Mouse (Mus musculus): Measurements from ENCODE around the gene Cdrt4.

Gene Cdrt4

GRCm38 (mm10) chr11:63028131-63028530 is 77.1 kb downstream of the Cdrt4 start:
- ATAC-seq (ENCODE audit: insufficient number of reproducible peaks, low FRiP score, low TSS enrichment) = no peak

- ATAC-seq (ENCODE audit: insufficient number of reproducible peaks, low FRiP score, low TSS enrichment) = no peak
Observed at GRCm38 (mm10) chr11:63029148-63029714, 78.2 kb downstream of the Cdrt4 start.

GRCm38 (mm10) chr11:63029721-63030120 is 78.7 kb downstream of the Cdrt4 start:
- no peak for ATAC-seq (ENCODE audit: insufficient number of reproducible peaks, low FRiP score, low TSS enrichment)

- ATAC-seq (ENCODE audit: insufficient number of reproducible peaks, low FRiP score, low TSS enrichment) = no peak
Observed at GRCm38 (mm10) chr11:63035420-63036211, 84.6 kb downstream of the Cdrt4 start.

DNA sequence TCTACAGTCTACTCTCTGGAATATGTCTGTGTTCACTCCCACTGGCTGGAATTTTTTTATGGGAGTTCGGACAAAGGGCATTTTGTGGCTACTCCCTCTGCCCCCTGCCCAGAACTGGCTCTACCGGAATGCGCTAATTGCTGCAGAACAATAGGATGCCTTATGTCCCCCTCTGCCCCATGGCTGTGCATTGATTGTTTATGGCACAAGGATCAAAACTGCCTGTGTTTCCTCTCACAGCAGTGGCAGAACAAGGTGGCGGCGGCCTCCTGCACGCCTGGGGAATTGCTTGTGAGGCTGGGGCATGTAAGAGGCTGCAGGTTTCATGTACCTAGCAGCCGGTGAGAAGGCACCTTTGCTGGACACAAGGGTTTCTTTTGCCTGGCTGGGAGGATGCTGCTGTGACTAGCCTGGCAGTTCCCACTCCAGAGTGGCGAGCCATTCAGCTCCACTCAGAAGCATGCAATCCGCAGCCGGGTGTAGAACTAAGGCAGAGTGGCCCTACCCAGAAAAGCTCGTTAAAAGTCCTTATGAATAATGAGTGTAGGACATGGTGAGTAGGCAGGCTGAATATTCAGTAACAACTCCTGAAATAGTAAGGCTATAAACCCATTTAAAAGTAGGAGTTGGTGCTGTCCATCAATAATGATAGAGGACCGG is 89.1 kb downstream of the Cdrt4 start:
- ATAC-seq (ENCODE audit: insufficient number of reproducible peaks, low FRiP score, low TSS enrichment) = no peak

Data from cerebellum, adult (tissue).